Mouse (Mus musculus) induced T-regulatory cell, adult 2 months (primary cell): ENCODE measurements around the gene Omp.
A peak's percentile ranks its signal among the peaks of the same experiment; 100 is the strongest.

Source experiments
- DNase-seq: peaks from one replicate; pipeline ENCODE4 v3.0.0-alpha.2; 2012; ENCODE audit warnings: low read depth

Omp gene

GRCm38 (mm10) chr7:98171141-98172073 lies 26.1 kb upstream of the Omp start:
- DNase-seq, result peak; percentile 29

GRCm38 (mm10) chr7:98164999-98165528 lies 19.8 kb upstream of the Omp start:
- DNase-seq, result peak; percentile 68

- DNase-seq, result no peak
These were observed 19.2 kb upstream of the Omp start for GRCm38 (mm10) chr7:98164382-98164998.

GRCm38 (mm10) chr7:98163700-98164099 lies 18.4 kb upstream of the Omp start:
- no peak for DNase-seq

- no peak for DNase-seq
These were observed 16.9 kb upstream of the Omp start for GRCm38 (mm10) chr7:98162239-98162638.

GRCm38 (mm10) chr7:98160041-98160740 lies 14.9 kb upstream of the Omp start:
- DNase-seq, result no peak

GRCm38 (mm10) chr7:98158481-98158880 lies 13.2 kb upstream of the Omp start:
- DNase-seq, result no peak

- no peak for DNase-seq
These were observed 12.5 kb upstream of the Omp start for GRCm38 (mm10) chr7:98157636-98158332.

GRCm38 (mm10) chr7:98156280-98156665 lies 11.0 kb upstream of the Omp start:
- DNase-seq, result no peak

GRCm38 (mm10) chr7:98155546-98156279 lies 10.4 kb upstream of the Omp start:
- DNase-seq, result peak; percentile 72

- no peak for DNase-seq
These were observed 8.6 kb upstream of the Omp start for GRCm38 (mm10) chr7:98153892-98154291.

GRCm38 (mm10) chr7:98153345-98153744 lies 8.0 kb upstream of the Omp start:
- no peak for DNase-seq

- no peak for DNase-seq
These were observed 7.1 kb upstream of the Omp start for GRCm38 (mm10) chr7:98152400-98152799.

GRCm38 (mm10) chr7:98150525-98150924 lies 5.2 kb upstream of the Omp start:
- DNase-seq, result no peak

- DNase-seq, result no peak
These were observed 4.5 kb upstream of the Omp start for GRCm38 (mm10) chr7:98149802-98150201.

- no peak for DNase-seq
These were observed 3.6 kb upstream of the Omp start for GRCm38 (mm10) chr7:98148721-98149407.

GRCm38 (mm10) chr7:98147766-98148165 lies 2.5 kb upstream of the Omp start:
- no peak for DNase-seq

GRCm38 (mm10) chr7:98146447-98146845 lies 1.1 kb upstream of the Omp start:
- DNase-seq, result no peak

- DNase-seq, result no peak
These were observed 642 bp upstream of the Omp start for GRCm38 (mm10) chr7:98145842-98146446.

- no peak for DNase-seq
These were observed 2.7 kb downstream of the Omp start for GRCm38 (mm10) chr7:98142648-98143047.
